Mouse (Mus musculus) intestine, postnatal 0 days (tissue): ENCODE measurements around the gene Car5b. TPM values are rescaled to one million over a fixed set of nuclear protein-coding genes. Genes with fewer than 3 reads are reported as not detected.

Experiments used
- ATAC-seq: fragments of 200-750 bp; cut with Nextera tagmentation; 2 replicates; pipeline ENCODE4 v1.8.0; 2017; ENCODE audit warnings: mild to moderate bottlenecking, moderate TSS enrichment, moderate library complexity
- H3K27ac ChIP-seq: fragments of 300-500 bp; sonication (generic); 2 replicates; pipeline ENCODE4 v1.5.1; 2014; ENCODE audit warnings: mild to moderate bottlenecking, low read depth, low read length, moderate library complexity
- H3K27me3 ChIP-seq: fragments of 300-500 bp; sonication (generic); replicated peaks from 2 replicates; pipeline ENCODE4 v1.6.1; 2014; ENCODE audit warnings: low read length, mixed read lengths; ENCODE audit not compliant: control insufficient read depth, insufficient read depth
- H3K36me3 ChIP-seq: fragments of 300-500 bp; sonication (generic); 2 replicates; pipeline ENCODE4 v1.6.1; 2014; ENCODE audit warnings: mild to moderate bottlenecking, moderate library complexity; ENCODE audit not compliant: control insufficient read depth, insufficient read depth
- H3K4me1 ChIP-seq: fragments of 300-500 bp; sonication (generic); replicated peaks from 2 replicates; pipeline ENCODE4 v1.6.1; 2014; ENCODE audit warnings: antibody characterized with exemption, low read length, mixed read lengths; ENCODE audit not compliant: control insufficient read depth, insufficient read depth
- H3K4me2 ChIP-seq: fragments of 300-500 bp; sonication (generic); replicated peaks from 2 replicates; pipeline ENCODE4 v1.6.1; 2014; ENCODE audit warnings: low read depth, mild to moderate bottlenecking, moderate library complexity
- H3K4me3 ChIP-seq: fragments of 300-500 bp; sonication (generic); 2 replicates; pipeline ENCODE4 v1.5.1; 2014; ENCODE audit warnings: low read depth, low read length
- H3K9ac ChIP-seq: fragments of 300-500 bp; sonication (generic); 2 replicates; pipeline ENCODE4 v1.6.1; 2014; ENCODE audit warnings: mild to moderate bottlenecking, low read depth, low read length
- H3K9me3 ChIP-seq: fragments of 300-500 bp; sonication (generic); 2 replicates; pipeline ENCODE4 v1.6.1; 2016; ENCODE audit warnings: mixed run types; ENCODE audit not compliant: control insufficient read depth
- CTCF ChIP-seq: sonication (generic); IDR thresholded peaks from 2 replicates; pipeline ENCODE4 v1.5.1; 2016; ENCODE audit warnings: low read depth, mild to moderate bottlenecking, control low read depth, antibody characterized with exemption, moderate library complexity
- WGBS: fragments of 180-500 bp; shearing (Covaris S2); extraction: QIAGEN DNeasy Blood & Tissue Kit; methylation state at CpG from one replicate; pipeline ENCODE4 v1.1.7; 2014; 5-methylcytosine and 5-hydroxymethylcytosine counted together
- polyA plus RNA-seq: library from polyadenylated mRNA; unstranded; fragments of >200 nt; fragmentation: Nextera tagmentation; extraction: Ambion mirVana; gene quantifications from 2 replicates; pipeline ENCODE4 v1.2.1, GENCODE M21; 2015

The Car5b gene
- polyA plus RNA-seq, 1 experiment from 2014 or later, result 0.37 TPM

GRCm38 (mm10) chrX:163951618-163952017 is 76.2 kb downstream of the Car5b start:
- Histone ChIP-seq H3K27me3 (no peaks in the 10 kb centered on the region), H3K36me3 (peaks cover 20% of the 10 kb centered on the region), H3K4me3 (no peak overlapping the region), H3K4me1 (no peaks in the 10 kb centered on the region), H3K9me3 (no peaks in the 10 kb centered on the region), H3K4me2 (no peak overlapping the region), H3K27ac (no peak overlapping the region), H3K9ac (no peak overlapping the region)
- ATAC-seq, result no peak
- no peak for TF ChIP-seq CTCF
- 50% methylated on average over 1 of the region's 1 CpGs for whole genome bisulfite sequencing

- Histone ChIP-seq H3K4me1 (no peaks in the 10 kb centered on the region), H3K4me3 (no peak overlapping the region), H3K36me3 (peaks cover 21% of the 10 kb centered on the region), H3K4me2 (no peak overlapping the region), H3K27ac (no peak overlapping the region), H3K9me3 (no peaks in the 10 kb centered on the region), H3K9ac (no peak overlapping the region), H3K27me3 (no peaks in the 10 kb centered on the region)
- ATAC-seq, result no peak
- no peak for TF ChIP-seq CTCF
- 90% methylated on average over 3 of the region's 3 CpGs for WGBS
Measured at GRCm38 (mm10) chrX:163944381-163944780, 83.4 kb downstream of the Car5b start.

DNA sequence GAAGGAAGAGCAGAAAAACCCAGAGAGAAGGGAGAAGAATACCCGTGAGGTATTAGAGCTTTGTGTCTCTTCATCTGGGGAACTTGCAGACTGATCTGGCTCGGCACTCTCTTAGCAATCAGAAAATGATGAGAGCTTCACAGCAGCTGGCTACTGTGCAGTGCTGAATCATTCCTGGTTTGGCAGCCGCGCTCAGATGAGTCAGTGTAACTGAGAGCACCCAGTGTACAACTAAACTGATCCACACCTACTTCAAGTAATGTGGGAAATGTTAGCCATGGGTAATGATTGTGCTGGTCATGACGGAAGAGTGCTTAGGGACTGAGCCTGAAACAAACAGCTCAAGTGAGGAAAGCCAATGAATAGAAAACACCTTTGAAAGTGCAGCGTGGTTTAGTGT is 89.2 kb downstream of the Car5b start:
- Histone ChIP-seq H3K4me2 (no peak overlapping the region), H3K4me3 (no peak overlapping the region), H3K9ac (no peak overlapping the region), H3K9me3 (no peaks in the 10 kb centered on the region), H3K36me3 (peaks cover 19% of the 10 kb centered on the region), H3K27ac (no peak overlapping the region), H3K27me3 (no peaks in the 10 kb centered on the region), H3K4me1 (no peaks in the 10 kb centered on the region)
- no peak for TF ChIP-seq CTCF
- no peak for ATAC-seq
- WGBS, result 88% methylated on average over 6 of the region's 6 CpGs

- H3K4me3 ChIP-seq, result no peak overlapping the region
- no peak for TF ChIP-seq CTCF
- WGBS, result 83% methylated on average over 8 of the region's 8 CpGs
- H3K9ac ChIP-seq, result no peak overlapping the region
- H3K36me3 ChIP-seq, result peaks cover 8% of the 10 kb centered on the region; the same call in 1 of the 2 replicates
- no peaks in the 10 kb centered on the region for H3K9me3 ChIP-seq
- no peaks in the 10 kb centered on the region for H3K27me3 ChIP-seq
- H3K4me2 ChIP-seq, result no peak overlapping the region
- no peak for ATAC-seq
- H3K4me1 ChIP-seq, result no peaks in the 10 kb centered on the region
- no peak overlapping the region for H3K27ac ChIP-seq
Measured at GRCm38 (mm10) chrX:163934731-163935130, 93.1 kb downstream of the Car5b start.

- Histone ChIP-seq H3K9ac (no peak overlapping the region), H3K4me1 (no peaks in the 10 kb centered on the region), H3K4me3 (no peak overlapping the region), H3K36me3 (no peaks in the 10 kb centered on the region), H3K27ac (no peak overlapping the region), H3K9me3 (no peaks in the 10 kb centered on the region), H3K27me3 (no peaks in the 10 kb centered on the region), H3K4me2 (no peak overlapping the region)
- no peak for ATAC-seq
- TF ChIP-seq CTCF, result no peak
Measured at GRCm38 (mm10) chrX:163929550-163929949, 98.2 kb downstream of the Car5b start.

Other genes with a start within 250 kb of the Car5b start
- 10.0 and 10.4 TPM in 2 replicates for gene Ap1s2, start 119.0 kb downstream of the Car5b start, polyA plus RNA-seq
- 41.9 and 53.5 TPM in 2 replicates for gene Zrsr2, start 69.3 kb downstream of the Car5b start, polyA plus RNA-seq
- 7.3 and 7.8 TPM in 2 replicates for gene Siah1b, start 48.5 kb upstream of the Car5b start, polyA plus RNA-seq
- 3.4 and 3.8 TPM in 2 replicates for gene Cltrn, start 60.8 kb upstream of the Car5b start, polyA plus RNA-seq
- gene Ace2, start 111.3 kb upstream of the Car5b start, polyA plus RNA-seq, result 515 and 570 TPM in 2 replicates
- 0.67 and 0.76 TPM in 2 replicates for gene Bmx, start 230.2 kb upstream of the Car5b start, polyA plus RNA-seq
- gene Pir, start 241.4 kb upstream of the Car5b start, polyA plus RNA-seq, result 5.7 and 6.1 TPM in 2 replicates